ENCODE assay signal across 7 mouse cellular contexts in genomic region chr12:112620354-112621061, GRCm38 (mm10). TPM values are rescaled to one million over a fixed set of nuclear protein-coding genes. Genes with fewer than 3 reads are reported as not detected.
DNase-seq lines count a peak whose midpoint lies in the region; ATAC-seq and TF ChIP-seq lines count a peak whose summit lies in the region.

No protein-coding gene starts in this region.

- no peaks in the 10 kb centered on the region for H3K36me3 ChIP-seq in spleen, adult 2 months (ENCODE audit: control insufficient read depth, insufficient read depth, low read length)
- no peaks in the 10 kb centered on the region for H3K36me3 ChIP-seq in forebrain, embryonic 15.5 days
- H3K36me3 ChIP-seq in limb, embryonic 15.5 days = no peaks in the 10 kb centered on the region
- H3K36me3 ChIP-seq in stomach, postnatal 0 days (ENCODE audit: control insufficient read depth, insufficient read depth, low read length) = no peaks in the 10 kb centered on the region

- 10% methylated on average over 16 of the region's 16 CpGs for WGBS in spleen, adult 2 months
- 15% methylated on average over 16 of the region's 16 CpGs for WGBS in forebrain, embryonic 15.5 days
- 16% methylated on average over 16 of the region's 16 CpGs for WGBS in limb, embryonic 15.5 days
- WGBS in stomach, postnatal 0 days = 23% methylated on average over 16 of the region's 16 CpGs

- H3K9me3 ChIP-seq in forebrain, embryonic 15.5 days = no peaks in the 10 kb centered on the region
- no peaks in the 10 kb centered on the region for H3K9me3 ChIP-seq in limb, embryonic 15.5 days
- H3K9me3 ChIP-seq in stomach, postnatal 0 days (ENCODE audit: control insufficient read depth, low read length) = no peaks in the 10 kb centered on the region

- TF ChIP-seq EP300 in stomach, postnatal 0 days (optimal IDR thresholded peaks at IDR 0.05) = no peak

- TF ChIP-seq POLR2A in spleen, adult 2 months (IDR thresholded peaks at IDR 0.05; ENCODE audit: low read depth, low read length) = no peak

- H3K4me2 ChIP-seq in forebrain, embryonic 15.5 days (replicated peaks) = peak overlapping the region; percentile 98
- peak overlapping the region; percentile 98 for H3K4me2 ChIP-seq in limb, embryonic 15.5 days
- peak overlapping the region; percentile 94 for H3K4me2 ChIP-seq in stomach, postnatal 0 days (replicated peaks; ENCODE audit: low read depth)

- no peaks in the 10 kb centered on the region for H3K27me3 ChIP-seq in spleen, adult 2 months (ENCODE audit: control insufficient read depth, insufficient read depth, low read length)
- peaks cover 14% of the 10 kb centered on the region; the same call in 1 of the 2 replicates for H3K27me3 ChIP-seq in forebrain, embryonic 15.5 days
- peaks cover 25% of the 10 kb centered on the region for H3K27me3 ChIP-seq in limb, embryonic 15.5 days
- no peaks in the 10 kb centered on the region for H3K27me3 ChIP-seq in stomach, postnatal 0 days (ENCODE audit: control insufficient read depth, insufficient read depth, low read length)

- peak overlapping the region; percentile 57 for H3K9ac ChIP-seq in forebrain, embryonic 15.5 days (replicated peaks)
- H3K9ac ChIP-seq in limb, embryonic 15.5 days = peak overlapping the region; percentile 48
- peak overlapping the region; percentile 61 for H3K9ac ChIP-seq in stomach, postnatal 0 days (ENCODE audit: low read length)

- peaks cover 23% of the 10 kb centered on the region for H3K4me1 ChIP-seq in spleen, adult 2 months (ENCODE audit: control insufficient read depth, insufficient read depth, insufficient read length)
- peaks cover 13% of the 10 kb centered on the region for H3K4me1 ChIP-seq in forebrain, embryonic 15.5 days
- H3K4me1 ChIP-seq in limb, embryonic 15.5 days = peaks cover 34% of the 10 kb centered on the region
- no peaks in the 10 kb centered on the region; the same call in 1 of the 2 replicates for H3K4me1 ChIP-seq in stomach, postnatal 0 days (replicated peaks; ENCODE audit: control insufficient read depth, insufficient read depth)

- peak; percentile 2; the same call in 1 of the 2 replicates for ATAC-seq in forebrain, embryonic 15.5 days (replicated peaks)
- ATAC-seq in limb, embryonic 15.5 days (ENCODE audit: insufficient number of reproducible peaks, low FRiP score, low TSS enrichment, low read depth) = no peak
- no peak for ATAC-seq in stomach, postnatal 0 days (ENCODE audit: low FRiP score, low TSS enrichment)

- H3K4me3 ChIP-seq in spleen, adult 2 months (ENCODE audit: extremely low read depth, insufficient read depth, insufficient read length) = peak overlapping the region; percentile 84
- H3K4me3 ChIP-seq in forebrain, embryonic 15.5 days = peak overlapping the region; percentile 55
- H3K4me3 ChIP-seq in limb, embryonic 15.5 days = peak overlapping the region; percentile 52
- H3K4me3 ChIP-seq in stomach, postnatal 0 days (ENCODE audit: low read depth, low read length) = peak overlapping the region; percentile 50

- TF ChIP-seq CTCF in spleen, adult 2 months (IDR thresholded peaks at IDR 0.05; ENCODE audit: extremely low read depth, insufficient read depth, insufficient read length, insufficient replicate concordance) = no peak
- TF ChIP-seq CTCF in stomach, postnatal 0 days (IDR thresholded peaks at IDR 0.05; ENCODE audit: low read depth) = no peak

- H3K27ac ChIP-seq in spleen, adult 2 months (ENCODE audit: insufficient read depth, low read length) = peak overlapping the region; percentile 91
- H3K27ac ChIP-seq in forebrain, embryonic 15.5 days (replicated peaks) = no peak overlapping the region
- H3K27ac ChIP-seq in limb, embryonic 15.5 days = peak overlapping the region; percentile 69
- H3K27ac ChIP-seq in stomach, postnatal 0 days (replicated peaks) = no peak overlapping the region

- no peak for DNase-seq in spleen, adult 2 months (ENCODE audit: low read depth in 1 of 2, low spot score in 2 of 2)
- no peak for DNase-seq in spleen, adult 12 weeks (ENCODE audit: low spot score)
- DNase-seq in stomach, postnatal 0 days (ENCODE audit: low spot score) = no peak
- no peak for DNase-seq in spleen, adult 18-20 months
- DNase-seq in ovary, postnatal 36 days (ENCODE audit: low spot score) = no peak

RNA-seq across cellular contexts. Expression of gene Adssl1, which starts 0.7 kb away (rescaled TPM):
- polyA plus RNA-seq in spleen, adult 2 months (2012; rRNA removed) = 10.7 and 18.8 TPM in 2 replicates
- 2.0 and 2.2 TPM in 2 replicates for polyA plus RNA-seq in forebrain, embryonic 15.5 days (2015; fragmentation: Nextera tagmentation; extraction: Ambion mirVana)
- polyA plus RNA-seq in limb, embryonic 15.5 days (2015; fragmentation: Nextera tagmentation; extraction: Ambion mirVana) = 11.6 and 27.2 TPM in 2 replicates
- 4.7 and 6.4 TPM in 2 replicates for polyA plus RNA-seq in stomach, postnatal 0 days (2015; fragmentation: Nextera tagmentation; extraction: Ambion mirVana)

RNA-seq across cellular contexts. Expression of gene Siva1, which starts 24.0 kb away (rescaled TPM):
- 31.6 and 42.5 TPM in 2 replicates for polyA plus RNA-seq in spleen, adult 2 months (2012; rRNA removed)
- polyA plus RNA-seq in forebrain, embryonic 15.5 days (2015; fragmentation: Nextera tagmentation; extraction: Ambion mirVana) = 77.2 and 91.2 TPM in 2 replicates
- polyA plus RNA-seq in limb, embryonic 15.5 days (2015; fragmentation: Nextera tagmentation; extraction: Ambion mirVana) = 195 and 218 TPM in 2 replicates
- polyA plus RNA-seq in stomach, postnatal 0 days (2015; fragmentation: Nextera tagmentation; extraction: Ambion mirVana) = 91.5 and 97.1 TPM in 2 replicates

RNA-seq across cellular contexts. Expression of gene Inf2, which starts 31.9 kb away (rescaled TPM):
- 39.9 and 40.1 TPM in 2 replicates for polyA plus RNA-seq in spleen, adult 2 months (2012; rRNA removed)
- polyA plus RNA-seq in forebrain, embryonic 15.5 days (2015; fragmentation: Nextera tagmentation; extraction: Ambion mirVana) = 3.0 and 3.9 TPM in 2 replicates
- 7.4 and 7.6 TPM in 2 replicates for polyA plus RNA-seq in limb, embryonic 15.5 days (2015; fragmentation: Nextera tagmentation; extraction: Ambion mirVana)
- polyA plus RNA-seq in stomach, postnatal 0 days (2015; fragmentation: Nextera tagmentation; extraction: Ambion mirVana) = 1.5 and 2.0 TPM in 2 replicates

RNA-seq across cellular contexts. Expression of gene Akt1, which starts 54.2 kb away (rescaled TPM):
- polyA plus RNA-seq in spleen, adult 2 months (2012; rRNA removed) = 105 and 137 TPM in 2 replicates
- polyA plus RNA-seq in forebrain, embryonic 15.5 days (2015; fragmentation: Nextera tagmentation; extraction: Ambion mirVana) = 79.1 and 147 TPM in 2 replicates
- 75.1 and 86.0 TPM in 2 replicates for polyA plus RNA-seq in limb, embryonic 15.5 days (2015; fragmentation: Nextera tagmentation; extraction: Ambion mirVana)
- polyA plus RNA-seq in stomach, postnatal 0 days (2015; fragmentation: Nextera tagmentation; extraction: Ambion mirVana) = 84.5 and 98.2 TPM in 2 replicates

RNA-seq across cellular contexts. Expression of gene Zbtb42, which starts 58.1 kb away (rescaled TPM):
- 7.6 and 11.5 TPM in 2 replicates for polyA plus RNA-seq in spleen, adult 2 months (2012; rRNA removed)
- polyA plus RNA-seq in forebrain, embryonic 15.5 days (2015; fragmentation: Nextera tagmentation; extraction: Ambion mirVana) = 0.98 TPM in 2 replicates
- 3.4 and 3.7 TPM in 2 replicates for polyA plus RNA-seq in limb, embryonic 15.5 days (2015; fragmentation: Nextera tagmentation; extraction: Ambion mirVana)
- 11.3 and 12.1 TPM in 2 replicates for polyA plus RNA-seq in stomach, postnatal 0 days (2015; fragmentation: Nextera tagmentation; extraction: Ambion mirVana)

Comparison
In these comparisons a context has a peak if more than half of its experiments do, and no peak if none do; other contexts are left out.
1. H3K27ac ChIP-seq: peak in spleen, adult 2 months (single experiment) and limb, embryonic 15.5 days (single experiment); none in forebrain, embryonic 15.5 days (single experiment) and stomach, postnatal 0 days (single experiment).
2. Peak in every context shown above with its lines, with median percentiles within 50 percentile points of each other: H3K4me3 ChIP-seq, H3K4me2 ChIP-seq and H3K9ac ChIP-seq.